In genomic region chr13:99679934-99680333, GRCm38 (mm10) we compare ENCODE assay signal across 17 mouse cellular contexts.
A peak's percentile ranks its signal among the peaks of the same experiment; 100 is the strongest.
DNase-seq lines count a peak whose midpoint lies in the region; ATAC-seq and TF ChIP-seq lines count a peak whose summit lies in the region.
"Had no signal": no experiment of that assay in that cellular context is flagged by ENCODE, and none has a peak within 500 bp of the region (broad histone marks: within the 10 kb centered on the region; RNA-seq: fewer than 3 reads in every experiment).

No protein-coding gene starts in this region.

- 47% methylated on average over 3 of the region's 3 CpGs for WGBS in heart, embryonic 13.5 days
- 35% methylated on average over 3 of the region's 3 CpGs for WGBS in heart, postnatal 0 days
- WGBS in midbrain, embryonic 10.5 days = 92% methylated on average over 3 of the region's 3 CpGs
- WGBS in midbrain, embryonic 13.5 days = 89% methylated on average over 3 of the region's 3 CpGs

- no peak for TF ChIP-seq CTCF in heart, postnatal 0 days (IDR thresholded peaks at IDR 0.05; ENCODE audit: low read depth)

- no peak; the same call in 1 of the 2 replicates for TF ChIP-seq EP300 in heart, postnatal 0 days (IDR thresholded peaks at IDR 0.05; ENCODE audit: low read depth)

- peak overlapping the region; percentile 86 for H3K27ac ChIP-seq in heart, embryonic 13.5 days (replicated peaks)
- H3K27ac ChIP-seq in heart, postnatal 0 days (ENCODE audit: low read depth) = peak overlapping the region; percentile 52
- peak overlapping the region; percentile 69; the same call in 1 of the 2 replicates for H3K27ac ChIP-seq in midbrain, embryonic 10.5 days (replicated peaks)
- no peak overlapping the region for H3K27ac ChIP-seq in midbrain, embryonic 13.5 days
- H3K27ac ChIP-seq: embryonic facial prominence, embryonic 13.5 days; forebrain, embryonic 12.5 days; hindbrain, embryonic 10.5 days; hindbrain, embryonic 14.5 days; intestine, embryonic 15.5 days had no signal

- peak; percentile 51; the same call in 1 of the 2 replicates for ATAC-seq in heart, embryonic 13.5 days (ENCODE audit: extremely low read depth, insufficient number of reproducible peaks, low FRiP score, low TSS enrichment)
- peak; percentile 57 for ATAC-seq in heart, postnatal 0 days (ENCODE audit: insufficient read depth, low read depth)
- no peak for ATAC-seq in midbrain, embryonic 13.5 days
- ATAC-seq: forebrain, embryonic 16.5 days; intestine, embryonic 15.5 days had no signal

- no peak overlapping the region for H3K9ac ChIP-seq in heart, embryonic 13.5 days
- no peak overlapping the region for H3K9ac ChIP-seq in heart, postnatal 0 days (replicated peaks; ENCODE audit: low read depth, low read length)
- H3K9ac ChIP-seq in midbrain, embryonic 13.5 days (replicated peaks) = no peak overlapping the region
- H3K9ac ChIP-seq: embryonic facial prominence, embryonic 13.5 days; forebrain, embryonic 12.5 days; hindbrain, embryonic 14.5 days; intestine, embryonic 15.5 days had no signal

- peaks cover 5% of the 10 kb centered on the region; the same call in 1 of the 2 replicates for H3K9me3 ChIP-seq in heart, embryonic 13.5 days
- H3K9me3 ChIP-seq in heart, postnatal 0 days (replicated peaks; ENCODE audit: control insufficient read depth, low read length) = no peaks in the 10 kb centered on the region
- H3K9me3 ChIP-seq in midbrain, embryonic 10.5 days (replicated peaks) = peaks cover 8% of the 10 kb centered on the region; the same call in 1 of the 2 replicates
- H3K9me3 ChIP-seq in midbrain, embryonic 13.5 days = 0 out of 2 replicates have a peak, but pooled peaks cover 4% of the 10 kb centered on the region
- H3K9me3 ChIP-seq: intestine, embryonic 15.5 days had no signal

- H3K36me3 ChIP-seq in heart, embryonic 13.5 days = no peaks in the 10 kb centered on the region
- no peaks in the 10 kb centered on the region for H3K36me3 ChIP-seq in heart, postnatal 0 days (replicated peaks; ENCODE audit: control insufficient read depth, insufficient read depth, low read length)
- H3K36me3 ChIP-seq in midbrain, embryonic 10.5 days = no peaks in the 10 kb centered on the region
- H3K36me3 ChIP-seq in midbrain, embryonic 13.5 days = no peaks in the 10 kb centered on the region
- H3K36me3 ChIP-seq: embryonic facial prominence, embryonic 13.5 days; forebrain, embryonic 12.5 days; hindbrain, embryonic 10.5 days; intestine, embryonic 15.5 days had no signal

- H3K27me3 ChIP-seq in heart, embryonic 13.5 days (replicated peaks) = no peaks in the 10 kb centered on the region
- H3K27me3 ChIP-seq in heart, postnatal 0 days (ENCODE audit: control insufficient read depth, insufficient read depth, low read length) = no peaks in the 10 kb centered on the region
- no peaks in the 10 kb centered on the region for H3K27me3 ChIP-seq in midbrain, embryonic 10.5 days (ENCODE audit: low read depth, poor library complexity, severe bottlenecking)
- H3K27me3 ChIP-seq in midbrain, embryonic 13.5 days = no peaks in the 10 kb centered on the region
- H3K27me3 ChIP-seq: CH12.LX; embryonic facial prominence, embryonic 13.5 days; intestine, embryonic 15.5 days had no signal

- peaks cover 29% of the 10 kb centered on the region for H3K4me1 ChIP-seq in heart, embryonic 13.5 days
- H3K4me1 ChIP-seq in heart, postnatal 0 days (ENCODE audit: control insufficient read depth, insufficient read depth) = peaks cover 12% of the 10 kb centered on the region
- H3K4me1 ChIP-seq in midbrain, embryonic 10.5 days = peaks cover 30% of the 10 kb centered on the region
- H3K4me1 ChIP-seq in midbrain, embryonic 13.5 days (replicated peaks) = peaks cover 18% of the 10 kb centered on the region
- H3K4me1 ChIP-seq: embryonic facial prominence, embryonic 13.5 days; intestine, embryonic 15.5 days had no signal

- DNase-seq in heart, adult 11 months = no peak
- peak; percentile 38 for DNase-seq in heart, postnatal 0 days (ENCODE audit: low spot score)
- no peak for DNase-seq in heart, adult 18-20 months
- DNase-seq in midbrain, embryonic 10.5 days (ENCODE audit: low spot score) = no peak
- DNase-seq: adrenal gland, postnatal 25 days; cerebellum, adult 9-11 months; cerebellum, postnatal 36 days; gastrocnemius, postnatal 10 days had no signal

- peak overlapping the region; percentile 33 for H3K4me2 ChIP-seq in heart, embryonic 13.5 days
- H3K4me2 ChIP-seq in heart, postnatal 0 days (ENCODE audit: low read depth, low read length) = no peak overlapping the region
- H3K4me2 ChIP-seq in midbrain, embryonic 13.5 days (replicated peaks) = no peak overlapping the region
- H3K4me2 ChIP-seq: embryonic facial prominence, embryonic 13.5 days; forebrain, embryonic 12.5 days; hindbrain, embryonic 14.5 days; intestine, embryonic 15.5 days had no signal

- no peak overlapping the region for H3K4me3 ChIP-seq in heart, embryonic 13.5 days
- H3K4me3 ChIP-seq in heart, postnatal 0 days (ENCODE audit: low read depth, low read length) = no peak overlapping the region
- no peak overlapping the region for H3K4me3 ChIP-seq in midbrain, embryonic 10.5 days
- H3K4me3 ChIP-seq in midbrain, embryonic 13.5 days (replicated peaks) = no peak overlapping the region
- H3K4me3 ChIP-seq: embryonic facial prominence, embryonic 13.5 days; forebrain, embryonic 12.5 days; hindbrain, embryonic 10.5 days; intestine, embryonic 15.5 days had no signal
